Mouse (Mus musculus) cerebellum, adult 8-10 months (tissue): ENCODE results near the gene Gpr33.

Experiments
- DNase-seq: peaks from one replicate; pipeline ENCODE4 v3.0.0; 2022

Gpr33 gene

DNA sequence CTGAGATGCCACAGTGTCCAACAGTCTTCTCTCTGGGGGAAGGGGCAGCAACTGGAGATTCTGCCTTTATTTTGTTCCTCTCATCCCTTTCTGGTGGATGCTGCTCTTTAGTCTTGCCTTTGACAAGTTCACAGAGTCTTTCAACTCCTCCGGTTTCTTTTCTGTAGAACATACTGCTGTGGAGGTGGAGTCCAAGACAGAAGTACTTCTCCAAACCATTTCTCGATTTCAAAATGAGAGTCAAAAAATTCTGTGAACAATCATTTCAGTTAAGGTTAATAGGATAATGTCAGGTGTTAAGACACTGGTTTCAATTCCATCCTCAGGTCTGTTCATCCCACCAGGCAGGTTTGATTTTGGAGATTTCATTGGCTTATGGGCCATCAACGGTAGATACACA lies at the start of gene Gpr33:
Gene Gpr33, minus strand, starts transcription at position 101 of the 400 bp plus-strand sequence.
- DNase-seq: no peak

DNA sequence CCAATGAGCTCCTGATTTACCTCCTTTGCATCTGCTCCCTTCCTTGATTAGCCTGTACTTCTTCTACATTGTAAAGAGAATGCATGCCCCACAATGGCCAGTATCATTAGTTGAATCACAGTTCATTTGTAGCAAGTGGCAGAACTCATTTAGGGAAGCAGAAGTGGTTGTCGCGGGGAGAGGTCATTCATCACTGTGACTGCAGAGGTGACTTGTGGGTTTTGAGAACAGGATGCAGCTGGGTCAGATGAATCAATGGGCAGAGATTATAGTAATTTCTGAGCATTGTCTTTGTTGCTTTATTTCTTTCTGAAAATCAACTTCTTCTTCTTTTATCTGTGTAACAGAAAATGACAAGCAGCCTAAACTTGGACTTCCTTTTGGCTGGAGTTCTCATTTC lies 21.5 kb upstream of the Gpr33 start:
- DNase-seq: no peak

DNA sequence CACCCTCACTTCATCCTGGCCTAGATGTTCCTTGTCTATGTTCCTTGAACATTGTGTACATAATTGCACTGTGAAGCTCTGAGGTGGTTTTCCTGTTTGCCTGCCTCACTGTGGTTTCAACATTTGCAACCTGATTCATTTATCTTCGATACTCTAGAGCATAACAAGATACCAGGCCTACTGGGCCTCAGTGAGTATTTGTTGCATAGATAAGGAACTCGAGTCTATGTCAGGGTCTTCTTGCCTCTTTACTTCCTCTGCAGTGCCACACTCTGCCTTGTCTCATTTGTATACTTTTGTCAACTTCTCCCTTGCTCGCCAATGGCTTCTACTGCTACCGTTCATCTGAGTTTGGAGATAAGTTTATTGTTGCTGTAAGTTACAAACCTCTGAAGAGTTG lies 18.5 kb upstream of the Gpr33 start:
- no peak for DNase-seq

DNA sequence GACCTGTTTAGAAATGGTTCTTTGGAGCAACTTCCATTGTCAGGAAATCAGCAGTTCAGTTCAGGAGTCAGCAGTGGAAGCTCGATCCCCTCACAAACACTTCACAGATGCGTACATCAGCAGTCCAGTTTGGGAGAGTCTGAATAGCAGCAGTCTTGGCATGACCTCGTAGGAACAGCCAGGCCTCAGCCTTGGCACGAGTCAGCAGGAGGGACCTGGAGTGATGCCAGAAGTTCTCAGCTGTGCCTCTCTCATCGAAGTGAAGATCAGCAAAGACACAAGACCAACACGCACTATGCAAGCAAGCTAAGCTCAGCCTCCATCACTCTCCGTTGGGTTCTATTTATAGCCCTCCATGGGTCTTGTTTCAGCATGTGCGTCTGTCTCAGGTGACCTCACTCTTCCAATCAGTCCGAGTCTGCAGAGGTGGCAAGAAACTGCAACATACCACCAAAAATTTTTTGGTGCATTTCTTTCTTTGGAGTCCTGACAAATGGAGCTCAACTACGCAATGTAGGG lies 15.0 kb upstream of the Gpr33 start:
- DNase-seq: no peak

DNA sequence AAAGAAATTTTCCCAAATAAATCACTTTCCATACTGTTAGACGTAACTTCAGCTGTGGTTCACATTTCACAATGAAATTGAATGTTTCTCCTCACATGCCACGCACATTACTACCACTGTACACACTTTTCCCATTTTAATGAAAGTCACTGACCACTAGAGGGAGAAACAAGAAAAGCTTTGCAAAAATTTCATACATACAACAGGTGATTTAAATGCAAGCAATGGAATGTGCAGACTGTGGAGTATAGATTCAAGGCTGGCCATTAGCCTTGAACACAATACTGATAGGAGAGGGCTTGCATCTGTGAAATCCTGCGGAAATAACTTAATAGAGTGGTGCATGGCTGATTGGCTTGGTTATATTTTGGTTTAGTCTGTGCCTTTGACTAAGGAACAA lies 10.5 kb upstream of the Gpr33 start:
- no peak for DNase-seq

DNA sequence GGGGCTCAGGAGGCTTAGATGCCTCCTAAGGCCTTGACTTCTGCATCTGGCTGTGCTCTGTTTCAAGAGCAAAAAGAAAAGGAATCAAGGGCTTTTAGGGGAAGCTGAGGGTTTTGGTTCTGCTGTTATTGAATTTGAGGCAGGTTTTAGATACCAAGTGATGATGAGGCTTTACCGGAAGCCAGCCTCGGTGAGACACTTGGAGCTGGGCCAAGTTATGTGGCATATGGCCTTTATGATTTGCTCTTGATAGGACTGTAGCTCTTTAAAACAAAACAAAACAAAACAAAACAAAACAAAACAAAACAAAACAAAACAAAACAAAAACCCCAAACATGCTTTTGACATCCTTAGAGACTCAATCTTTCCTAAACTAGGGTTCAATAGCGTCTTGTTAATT lies 7.1 kb upstream of the Gpr33 start:
- DNase-seq: no peak

DNA sequence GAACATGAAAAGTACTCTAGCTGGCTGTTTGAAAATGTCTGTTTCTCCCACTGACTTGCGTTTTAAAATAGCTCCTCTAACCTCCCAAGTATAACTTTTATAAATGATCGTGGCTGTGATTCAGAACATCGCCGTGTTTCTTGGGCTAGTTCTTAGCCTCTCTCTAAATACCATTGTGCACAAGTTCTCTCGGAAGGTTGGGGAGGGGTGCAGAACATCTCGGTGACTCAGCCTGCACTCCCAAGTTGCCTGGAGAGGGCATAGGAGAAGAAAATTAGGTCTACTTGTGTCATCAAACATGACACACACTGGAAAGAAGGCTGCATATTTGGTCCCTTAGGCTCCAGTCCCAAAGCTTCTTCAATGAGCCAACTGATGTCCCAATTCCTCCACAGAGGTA lies 4.4 kb upstream of the Gpr33 start:
- no peak for DNase-seq

DNA sequence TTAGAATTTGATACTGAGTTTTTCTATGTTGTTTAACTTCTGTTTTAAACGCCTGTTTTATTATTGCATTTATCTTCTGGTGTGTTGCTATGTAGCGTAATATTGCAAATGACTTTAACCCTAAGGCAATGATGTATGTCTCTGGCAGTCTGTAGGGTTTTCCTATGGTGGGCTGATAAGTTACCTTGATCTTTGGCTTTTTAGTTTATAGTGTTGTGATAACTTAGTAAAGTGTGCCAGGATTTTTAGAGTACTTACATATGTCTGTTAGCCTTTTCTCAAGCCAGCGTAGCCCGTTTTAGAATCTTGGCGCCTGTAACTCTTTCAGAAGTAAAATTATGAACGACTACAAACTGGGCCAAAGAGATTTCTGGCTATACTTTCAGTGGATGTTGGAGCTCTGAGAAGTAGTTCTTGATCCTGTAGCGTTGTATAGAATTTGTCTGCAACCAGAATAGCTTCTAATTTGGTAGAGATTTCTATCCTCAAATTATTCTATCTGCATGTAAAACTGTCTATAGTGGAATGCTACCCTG lies 13.3 kb downstream of the Gpr33 start:
- DNase-seq: no peak

DNA sequence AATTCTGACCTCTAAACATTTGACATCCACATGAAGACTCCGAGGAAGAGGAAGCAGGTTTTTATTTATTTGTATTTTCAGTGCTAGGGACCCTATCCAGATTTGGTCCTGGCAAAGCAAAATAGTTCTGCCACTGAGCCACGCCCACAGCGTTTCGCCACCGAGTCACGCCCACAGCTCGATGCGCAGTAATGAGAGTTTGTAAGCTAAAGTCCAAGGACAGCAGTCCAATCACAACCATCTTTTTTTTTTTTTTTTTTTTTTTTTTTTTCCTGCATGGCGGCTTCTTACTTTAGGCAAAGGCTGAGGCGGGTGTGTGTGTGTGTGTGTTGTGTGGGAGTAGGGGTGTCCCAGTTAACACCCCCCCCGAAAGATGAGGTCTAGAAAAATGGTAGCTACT lies 13.8 kb downstream of the Gpr33 start:
- DNase-seq: no peak

DNA sequence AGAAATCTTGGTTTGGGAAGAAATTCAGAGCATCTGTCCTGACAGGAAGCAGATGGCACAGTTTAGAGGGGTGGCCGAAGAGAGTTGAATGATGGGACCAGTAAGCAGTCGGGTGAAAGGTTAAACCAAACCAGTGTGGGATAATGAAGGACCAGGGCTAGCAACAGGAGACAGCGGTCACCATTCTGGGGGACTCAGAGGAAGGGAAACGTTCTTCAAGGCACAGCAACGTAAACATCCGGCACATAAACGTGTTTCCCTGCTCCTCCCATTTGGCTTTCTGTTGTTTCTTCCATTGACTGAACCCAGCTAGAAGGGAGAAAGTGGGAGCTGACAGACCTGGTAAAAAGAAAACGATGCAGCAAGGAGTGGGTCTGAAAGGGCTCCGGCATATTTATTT lies 14.6 kb downstream of the Gpr33 start:
- no peak for DNase-seq

DNA sequence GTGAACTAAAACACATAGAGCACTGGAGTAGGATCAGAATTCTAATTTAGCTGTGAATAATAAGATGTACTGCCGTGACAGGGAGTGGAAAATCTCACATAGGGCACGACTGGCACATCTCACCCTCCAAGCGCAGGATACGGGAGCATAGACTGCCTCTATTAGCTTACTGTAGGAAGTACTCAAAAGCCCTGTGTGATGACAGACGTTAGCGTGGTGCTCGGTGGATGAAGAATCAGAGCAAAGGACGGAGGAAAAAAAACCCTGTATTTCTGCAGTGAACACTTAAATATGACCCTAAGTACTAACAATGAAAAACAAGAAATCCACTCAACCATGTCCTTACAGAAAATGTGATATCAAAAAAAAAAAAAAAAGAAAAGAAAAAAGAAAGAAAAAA lies 15.7 kb downstream of the Gpr33 start:
- DNase-seq: no peak

DNA sequence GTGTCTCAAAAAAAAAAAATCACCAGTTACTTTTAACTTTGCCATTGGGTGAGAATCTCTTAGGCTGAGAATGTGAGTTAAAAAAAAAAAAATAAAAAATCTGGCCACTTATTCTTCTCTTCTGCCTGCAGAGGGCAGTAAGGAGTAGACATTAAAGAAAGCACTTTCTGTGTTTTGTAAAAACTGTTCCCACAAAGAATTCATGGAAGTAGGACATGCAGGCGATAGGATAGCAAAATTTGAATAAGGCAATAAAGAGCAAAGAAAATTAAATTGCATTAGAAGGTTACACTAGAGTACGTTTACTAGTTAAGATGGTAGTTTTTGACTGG lies 17.3 kb downstream of the Gpr33 start:
- peak; percentile 18 for DNase-seq

DNA sequence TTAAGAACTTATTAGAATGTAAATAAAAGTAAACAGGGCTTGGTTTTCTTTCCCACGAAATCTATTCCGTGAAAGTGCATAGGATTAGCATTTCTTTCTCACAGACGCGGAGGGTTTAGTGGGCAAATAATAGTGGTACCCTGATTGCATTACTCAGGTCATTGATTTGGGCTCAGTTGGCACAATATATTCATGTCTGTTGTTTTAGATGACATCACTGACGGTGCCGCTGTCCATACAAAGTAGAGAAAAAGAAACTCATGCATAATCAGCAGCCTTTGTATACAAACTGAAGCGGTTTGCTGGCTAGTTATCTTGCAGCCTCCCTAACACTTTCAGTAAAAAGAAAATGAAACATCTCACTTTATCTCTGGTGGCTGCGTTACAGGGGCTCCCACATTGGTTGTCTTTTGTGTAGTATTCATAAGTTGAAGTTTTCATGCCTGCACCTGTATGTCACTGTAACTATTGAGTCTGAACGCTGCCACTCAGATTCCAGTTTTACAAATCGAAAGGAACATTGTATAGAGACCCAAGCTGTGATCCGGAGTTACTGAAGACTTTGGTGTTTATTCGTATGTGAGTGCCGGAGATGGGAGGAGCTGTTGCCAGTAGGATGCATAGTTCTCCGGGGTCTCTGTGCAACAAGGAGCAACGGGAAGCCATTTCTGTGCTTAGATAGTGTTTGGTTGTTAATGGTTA lies 17.8 kb downstream of the Gpr33 start:
- DNase-seq: no peak

DNA sequence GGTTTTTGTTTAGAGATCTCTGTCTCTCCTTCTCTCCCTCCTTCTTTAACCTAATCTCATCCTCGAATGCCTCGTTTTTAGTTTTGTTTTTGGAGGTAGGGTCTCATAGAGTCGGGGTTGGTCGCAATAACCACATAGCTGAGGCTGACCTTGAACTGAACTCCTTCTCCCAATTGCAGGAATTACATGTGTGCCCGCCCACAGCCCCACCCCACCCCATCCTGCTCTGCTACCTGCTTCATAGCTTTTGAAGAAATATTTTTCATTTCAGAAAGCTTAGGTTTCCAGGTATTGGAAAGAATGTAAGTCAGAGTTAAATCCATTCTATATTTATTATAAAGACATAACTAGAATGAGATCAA lies 21.2 kb downstream of the Gpr33 start:
- no peak for DNase-seq

DNA sequence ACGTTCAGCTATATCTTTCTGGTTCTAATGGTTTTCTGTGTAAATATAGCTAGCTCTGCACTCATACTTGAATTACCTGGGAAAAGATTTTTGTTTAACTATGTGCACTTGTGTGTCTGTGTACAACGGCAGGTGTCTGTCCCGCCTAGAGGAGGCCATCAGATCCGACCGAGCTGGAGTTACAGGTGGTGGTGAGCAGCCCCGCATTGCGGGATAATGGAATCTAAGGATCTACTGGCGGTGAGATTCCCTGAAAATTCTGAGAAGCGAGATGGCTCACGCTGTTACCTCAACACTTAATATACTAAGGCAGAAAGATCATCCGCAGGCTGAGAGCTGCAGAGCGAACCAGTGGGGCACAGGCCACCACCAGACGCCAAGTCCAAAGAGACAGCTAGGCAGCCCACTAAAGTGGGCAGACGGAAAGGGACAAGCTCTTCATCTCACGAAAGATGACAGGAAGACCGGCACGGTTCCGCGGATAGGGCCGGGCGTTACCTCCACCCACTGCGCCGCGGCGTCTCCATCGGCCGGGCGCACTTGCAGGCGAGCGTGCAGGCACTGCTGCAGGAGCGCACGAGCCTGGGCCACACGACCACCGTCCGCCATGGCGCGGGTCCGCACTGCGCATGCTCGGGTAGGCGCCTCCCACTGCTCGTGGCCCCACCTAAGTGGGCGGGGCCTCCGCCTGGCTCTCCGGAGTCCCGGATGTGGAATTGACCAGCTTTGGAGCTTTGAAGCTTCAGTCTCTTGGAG lies 21.8 kb downstream of the Gpr33 start, which contains the start of gene Dtd2:
Gene Dtd2, minus strand, starts transcription at position 625 of the 756 bp plus-strand sequence.
- peak; percentile 92 for DNase-seq

DNA sequence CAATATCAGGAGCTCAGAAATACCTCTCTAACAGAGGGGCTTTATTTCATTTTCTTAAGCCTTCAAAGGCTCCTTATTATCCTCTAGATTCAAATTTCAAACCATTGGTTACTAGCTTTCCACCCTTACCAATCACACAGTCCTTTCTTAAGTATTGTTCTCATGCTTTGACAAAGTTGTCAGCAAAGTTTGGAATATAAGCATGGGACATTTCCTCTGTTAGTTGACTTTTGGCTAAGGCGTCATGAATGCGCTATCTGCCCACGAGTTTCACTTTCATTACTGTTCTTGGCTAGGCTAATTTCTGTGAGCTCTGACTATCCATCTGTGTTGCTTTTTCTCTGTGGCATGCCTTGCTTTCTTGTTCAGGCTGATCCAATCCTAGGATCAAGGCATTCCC lies 25.1 kb downstream of the Gpr33 start:
- no peak for DNase-seq

DNA sequence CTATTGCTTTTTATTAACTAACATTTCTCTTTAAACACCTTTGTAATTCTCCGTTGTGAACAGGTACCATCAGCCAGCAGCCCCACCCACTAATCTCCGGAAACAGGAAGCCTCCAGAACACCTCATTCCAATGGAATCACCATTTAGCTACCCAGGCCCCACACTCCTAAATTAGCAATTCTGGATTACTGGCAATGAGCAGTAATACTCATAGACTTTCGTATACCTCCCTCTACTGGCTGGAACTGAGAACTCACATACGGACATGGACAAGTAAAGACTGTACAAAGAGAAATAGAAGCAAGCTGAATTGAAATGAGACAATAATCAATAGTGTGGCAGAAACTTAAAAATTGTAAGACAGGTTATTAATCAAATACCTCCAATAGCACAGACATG lies 26.3 kb downstream of the Gpr33 start:
- DNase-seq: peak; percentile 67

DNA sequence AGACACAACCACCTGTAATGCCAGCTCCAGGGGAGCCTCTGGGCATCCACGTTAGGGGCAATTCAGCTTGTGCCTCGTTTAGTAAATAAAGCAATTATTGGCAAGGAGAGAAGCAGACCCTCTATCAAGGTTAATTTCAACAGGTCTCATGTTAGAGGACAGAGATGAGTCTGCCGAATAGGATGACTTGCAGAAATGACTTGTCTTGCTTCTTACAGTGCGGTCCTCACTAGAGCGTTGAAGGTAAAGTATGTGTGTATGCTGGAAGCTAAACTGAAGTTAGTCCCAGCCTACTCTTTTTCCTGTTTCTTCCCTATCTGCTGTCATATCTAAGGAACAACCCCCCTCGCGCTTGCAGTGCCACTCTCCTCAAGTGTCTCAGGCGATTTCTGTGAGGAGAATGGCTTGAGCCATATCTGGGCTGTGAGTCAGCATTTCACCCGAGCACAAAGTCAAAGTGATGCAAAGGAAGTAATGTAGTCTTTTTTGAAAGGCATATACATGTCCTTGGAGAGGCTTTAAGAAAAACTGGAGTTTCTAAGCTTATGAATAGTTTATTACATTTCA lies 29.4 kb downstream of the Gpr33 start:
- no peak for DNase-seq

DNA sequence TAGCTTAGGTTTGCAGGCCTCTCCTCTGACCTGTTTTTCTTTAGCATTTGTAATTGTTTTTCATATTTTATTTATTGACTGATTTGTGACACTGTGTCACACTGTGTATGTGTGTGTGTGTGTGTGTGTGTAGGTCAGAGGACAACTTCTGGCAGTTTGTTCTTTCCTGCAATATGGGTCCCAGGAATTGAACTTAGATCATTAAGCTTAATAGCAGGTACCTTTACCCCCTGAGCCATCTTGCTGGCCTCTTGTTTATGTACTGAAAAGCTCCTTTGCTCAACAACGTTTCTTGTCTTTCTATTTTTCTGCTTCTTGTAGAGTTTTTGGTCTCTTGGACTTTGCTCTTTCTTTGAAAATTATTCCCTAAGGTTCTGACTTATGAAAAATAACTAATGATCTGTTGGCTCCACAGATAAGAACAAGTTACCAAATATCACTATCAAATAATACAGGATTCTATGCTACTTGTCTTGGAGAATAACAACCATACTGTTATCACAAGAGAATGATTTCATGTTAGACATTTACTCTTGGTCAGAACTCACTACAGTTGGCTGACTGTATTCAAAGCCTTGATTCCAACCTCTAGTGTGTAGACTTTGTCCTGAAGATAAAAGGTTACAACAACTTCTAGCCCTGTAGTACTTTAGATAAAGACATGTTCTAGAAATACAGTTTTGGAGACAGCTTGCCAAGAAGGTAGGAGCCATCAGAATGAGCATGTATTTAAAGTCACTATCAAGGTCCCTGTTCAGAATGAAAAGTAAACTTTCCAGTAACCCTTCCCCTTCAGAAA lies 31.9 kb downstream of the Gpr33 start:
- no peak for DNase-seq

DNA sequence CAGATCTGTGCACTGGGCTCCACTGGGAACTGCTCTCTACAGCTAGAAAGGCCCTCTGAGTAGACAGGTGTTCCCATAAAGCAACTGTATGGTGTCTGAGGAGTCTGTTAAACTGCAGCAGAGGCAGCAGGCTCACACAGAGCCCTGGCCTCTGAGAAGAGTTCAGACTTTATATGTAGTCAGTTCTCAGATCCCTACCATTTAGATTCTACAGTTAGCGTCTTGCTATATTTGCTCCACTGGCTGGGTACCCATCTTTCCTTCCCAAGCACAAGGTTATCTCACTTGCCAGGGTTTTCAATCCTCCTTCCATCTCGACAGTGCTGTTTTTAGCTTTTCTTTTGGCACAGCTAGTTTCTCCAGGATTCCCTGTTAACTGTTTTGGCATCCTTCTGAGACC lies 37.2 kb downstream of the Gpr33 start:
- DNase-seq: no peak

DNA sequence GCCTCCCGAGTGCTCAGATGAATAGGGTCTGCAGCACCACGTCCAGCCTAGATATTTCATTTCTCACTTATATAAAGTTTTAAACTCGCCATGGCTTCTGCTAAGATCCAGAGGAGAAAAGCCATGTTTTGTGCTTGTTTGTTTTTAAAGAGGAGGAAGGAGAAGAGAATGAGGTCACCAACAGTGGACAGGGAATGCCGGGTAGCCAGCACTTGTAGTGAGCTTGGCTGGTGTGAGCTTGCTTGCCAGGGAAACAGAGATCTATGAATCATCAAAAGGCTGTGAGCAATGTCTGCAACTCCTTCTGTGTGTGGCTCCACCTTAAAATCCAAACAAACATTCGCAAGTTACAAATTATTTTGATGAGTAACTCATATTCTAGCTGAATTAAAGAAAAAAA lies 39.3 kb downstream of the Gpr33 start:
- DNase-seq: no peak

DNA sequence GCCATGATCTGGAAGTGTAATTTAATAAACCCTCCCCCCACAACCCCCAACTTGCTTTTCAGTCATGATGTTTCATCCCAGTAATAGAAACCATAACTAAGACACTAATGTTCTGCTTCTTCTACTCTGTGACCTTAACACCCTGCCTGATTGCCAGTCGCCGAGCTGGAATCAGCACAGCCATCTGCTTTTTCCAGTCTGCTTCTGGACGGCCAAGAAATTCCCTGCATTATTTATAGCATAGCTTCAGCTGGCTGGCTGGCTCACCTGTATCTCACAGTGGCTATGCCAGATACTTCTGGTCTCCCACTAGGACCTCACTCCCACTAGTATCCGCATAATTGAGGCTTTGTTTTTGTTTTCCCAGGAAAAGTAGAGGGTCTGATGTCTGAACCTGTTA lies 42.0 kb downstream of the Gpr33 start:
- DNase-seq: peak; percentile 21

DNA sequence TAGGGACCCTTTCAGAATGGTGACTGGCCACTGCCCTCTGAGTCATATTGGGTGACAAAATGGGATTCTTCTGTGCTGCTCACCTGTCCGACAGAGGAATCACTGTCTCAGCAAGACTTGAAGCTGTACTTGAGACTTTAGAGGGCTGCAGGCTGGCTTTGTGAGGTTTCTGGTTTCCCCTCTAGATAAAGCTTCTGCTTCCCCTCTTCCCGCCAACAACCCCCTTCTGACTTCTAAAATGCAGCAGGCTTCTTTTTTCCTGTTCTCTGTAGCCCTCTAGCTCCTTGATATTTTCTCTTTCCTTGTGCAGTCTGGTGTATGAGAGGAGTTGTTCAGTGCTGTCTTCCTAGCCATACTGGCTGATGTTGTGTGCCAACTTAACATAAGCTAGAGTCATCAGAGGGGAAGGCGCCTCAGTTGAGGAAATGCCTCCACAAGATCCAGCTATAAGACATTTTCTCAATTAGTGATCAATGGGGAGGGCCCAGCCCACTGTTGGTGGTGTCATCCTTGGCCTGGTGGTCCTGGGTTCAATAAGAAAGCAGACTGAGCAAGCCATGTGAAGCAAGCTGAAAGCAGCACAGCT lies 42.6 kb downstream of the Gpr33 start:
- DNase-seq: no peak
